Mouse (Mus musculus) heart, embryonic 13.5 days (tissue): ENCODE measurements around the gene Zdhhc22. TPM values are rescaled to one million over a fixed set of nuclear protein-coding genes. Genes with fewer than 3 reads are reported as not detected.
A peak's percentile ranks its signal among the peaks of the same experiment; 100 is the strongest.

ENCODE experiments used
- ATAC-seq: fragments of 200-750 bp; cut with Nextera tagmentation; 2 replicates; pipeline ENCODE4 v1.8.0; 2017; ENCODE audit warnings: moderate TSS enrichment; ENCODE audit not compliant: insufficient number of reproducible peaks, low FRiP score, low TSS enrichment; ENCODE audit errors: extremely low read depth
- H3K27ac ChIP-seq: fragments of 300-500 bp; sonication (generic); replicated peaks from 2 replicates; pipeline ENCODE4 v1.5.1; 2015; ENCODE audit warnings: moderate library complexity, mild to moderate bottlenecking, inconsistent platforms
- H3K27me3 ChIP-seq: fragments of 300-500 bp; sonication (generic); replicated peaks from 2 replicates; pipeline ENCODE4 v1.6.1; 2015; ENCODE audit warnings: mild to moderate bottlenecking, inconsistent platforms
- H3K36me3 ChIP-seq: fragments of 300-500 bp; sonication (generic); 2 replicates; pipeline ENCODE4 v1.6.1; 2015; ENCODE audit warnings: mild to moderate bottlenecking, inconsistent platforms
- H3K4me1 ChIP-seq: fragments of 300-500 bp; sonication (generic); 2 replicates; pipeline ENCODE4 v1.6.1; 2015; ENCODE audit warnings: inconsistent platforms
- H3K4me2 ChIP-seq: fragments of 300-500 bp; sonication (generic); 2 replicates; pipeline ENCODE4 v1.6.1; 2015; ENCODE audit warnings: inconsistent platforms, mild to moderate bottlenecking, moderate library complexity
- H3K4me3 ChIP-seq: fragments of 300-500 bp; sonication (generic); 2 replicates; pipeline ENCODE4 v1.5.1; 2015; ENCODE audit warnings: moderate library complexity, mild to moderate bottlenecking, inconsistent platforms
- H3K9ac ChIP-seq: fragments of 300-500 bp; sonication (generic); 2 replicates; pipeline ENCODE4 v1.6.1; 2015; ENCODE audit warnings: inconsistent platforms, mild to moderate bottlenecking, moderate library complexity
- H3K9me3 ChIP-seq: fragments of 300-500 bp; sonication (generic); 2 replicates; pipeline ENCODE4 v1.6.1; 2016; ENCODE audit warnings: inconsistent platforms
- WGBS: fragments of 180-500 bp; shearing (Covaris S2); methylation state at CpG from one replicate; pipeline ENCODE4 v1.1.7; 2015; ENCODE audit warnings: mixed read lengths; 5-methylcytosine and 5-hydroxymethylcytosine counted together
- polyA plus RNA-seq: library from polyadenylated mRNA; unstranded; fragments of >200 nt; fragmentation: Nextera tagmentation; extraction: Ambion mirVana; gene quantifications from 2 replicates; pipeline ENCODE4 v1.2.1, GENCODE M21; 2015

The Zdhhc22 gene
- polyA plus RNA-seq, 1 experiment from 2014 or later, result 0.04 TPM

- Histone ChIP-seq H3K4me2 (no peak within 1 kb of the TSS), H3K36me3 (no peaks in the 10 kb centered on the region), H3K9me3 (no peaks in the 10 kb centered on the region), H3K4me1 (no peaks in the 10 kb centered on the region; the same call in 1 of the 2 replicates), H3K4me3 (no peak within 1 kb of the TSS), H3K27me3 (peaks cover 45% of the 10 kb centered on the region), H3K27ac (no peak within 1 kb of the TSS), H3K9ac (no peak within 1 kb of the TSS)
- no peak for ATAC-seq
- 74% methylated on average over 6 of the region's 6 CpGs for WGBS
Observed at GRCm38 (mm10) chr12:87021040-87021439, 30.8 kb upstream of the Zdhhc22 start, which contains the start of gene Tmem63c. TSS of gene Tmem63c (plus strand) at chr12:87021340.

GRCm38 (mm10) chr12:87018756-87019155 is 28.5 kb upstream of the Zdhhc22 start:
- no peaks in the 10 kb centered on the region for H3K9me3 ChIP-seq
- H3K27me3 ChIP-seq, result peaks cover 22% of the 10 kb centered on the region
- H3K4me1 ChIP-seq, result no peaks in the 10 kb centered on the region
- H3K36me3 ChIP-seq, result no peaks in the 10 kb centered on the region
- no peak overlapping the region for H3K4me2 ChIP-seq
- no peak overlapping the region for H3K4me3 ChIP-seq
- H3K9ac ChIP-seq, result no peak overlapping the region
- no peak overlapping the region for H3K27ac ChIP-seq
- WGBS, result 81% methylated on average over 2 of the region's 2 CpGs
- no peak for ATAC-seq

- Histone ChIP-seq H3K27me3 (peaks cover 14% of the 10 kb centered on the region), H3K4me1 (no peaks in the 10 kb centered on the region), H3K9ac (no peak overlapping the region), H3K27ac (no peak overlapping the region), H3K9me3 (no peaks in the 10 kb centered on the region), H3K36me3 (no peaks in the 10 kb centered on the region), H3K4me3 (no peak overlapping the region), H3K4me2 (no peak overlapping the region)
- ATAC-seq, result no peak
- 48% methylated on average over 3 of the region's 3 CpGs for WGBS
Observed at GRCm38 (mm10) chr12:87017041-87017440, 26.8 kb upstream of the Zdhhc22 start.

GRCm38 (mm10) chr12:87004596-87004995 is 14.4 kb upstream of the Zdhhc22 start:
- no peak for ATAC-seq
- Histone ChIP-seq H3K27ac (no peak overlapping the region), H3K27me3 (peaks cover 39% of the 10 kb centered on the region), H3K4me3 (no peak overlapping the region), H3K4me1 (peaks cover 9% of the 10 kb centered on the region), H3K36me3 (no peaks in the 10 kb centered on the region), H3K9me3 (no peaks in the 10 kb centered on the region), H3K4me2 (no peak overlapping the region), H3K9ac (no peak overlapping the region)
- 74% methylated on average over 4 of the region's 4 CpGs for WGBS

- Histone ChIP-seq H3K4me2 (no peak overlapping the region), H3K27me3 (peaks cover 31% of the 10 kb centered on the region), H3K9ac (no peak overlapping the region), H3K4me1 (peaks cover 18% of the 10 kb centered on the region), H3K27ac (no peak overlapping the region), H3K36me3 (no peaks in the 10 kb centered on the region), H3K9me3 (no peaks in the 10 kb centered on the region), H3K4me3 (no peak overlapping the region)
- no peak for ATAC-seq
- 37% methylated on average over 3 of the region's 3 CpGs for WGBS
Observed at GRCm38 (mm10) chr12:87003606-87004005, 13.4 kb upstream of the Zdhhc22 start.

GRCm38 (mm10) chr12:87002815-87003214 is 12.6 kb upstream of the Zdhhc22 start:
- Histone ChIP-seq H3K36me3 (no peaks in the 10 kb centered on the region), H3K4me2 (no peak overlapping the region), H3K27ac (no peak overlapping the region), H3K9me3 (no peaks in the 10 kb centered on the region), H3K27me3 (peaks cover 30% of the 10 kb centered on the region), H3K9ac (no peak overlapping the region), H3K4me3 (no peak overlapping the region), H3K4me1 (peaks cover 18% of the 10 kb centered on the region)
- 69% methylated on average over 7 of the region's 7 CpGs for WGBS
- no peak for ATAC-seq

GRCm38 (mm10) chr12:87002209-87002608 is 12.0 kb upstream of the Zdhhc22 start:
- H3K9ac ChIP-seq, result no peak overlapping the region
- WGBS, result 56% methylated on average over 7 of the region's 7 CpGs
- H3K4me3 ChIP-seq, result no peak overlapping the region
- H3K4me2 ChIP-seq, result no peak overlapping the region
- peaks cover 26% of the 10 kb centered on the region for H3K27me3 ChIP-seq
- no peaks in the 10 kb centered on the region for H3K9me3 ChIP-seq
- no peak for ATAC-seq
- no peak overlapping the region for H3K27ac ChIP-seq
- peaks cover 18% of the 10 kb centered on the region for H3K4me1 ChIP-seq
- H3K36me3 ChIP-seq, result no peaks in the 10 kb centered on the region

GRCm38 (mm10) chr12:87000840-87001176 is 10.6 kb upstream of the Zdhhc22 start:
- ATAC-seq, result 0 out of 2 replicates have a peak, but pooled peaks have one; percentile 15
- H3K4me2 ChIP-seq, result no peak overlapping the region
- H3K36me3 ChIP-seq, result no peaks in the 10 kb centered on the region
- peaks cover 20% of the 10 kb centered on the region; the same call in 1 of the 2 replicates for H3K27me3 ChIP-seq
- no peak overlapping the region for H3K27ac ChIP-seq
- peaks cover 18% of the 10 kb centered on the region for H3K4me1 ChIP-seq
- no peak overlapping the region for H3K9ac ChIP-seq
- H3K4me3 ChIP-seq, result no peak overlapping the region
- WGBS, result 40% methylated on average over 6 of the region's 6 CpGs
- peaks cover 2% of the 10 kb centered on the region; the same call in 1 of the 2 replicates for H3K9me3 ChIP-seq

GRCm38 (mm10) chr12:87000151-87000839 is 10.1 kb upstream of the Zdhhc22 start:
- 38% methylated on average over 5 of the region's 5 CpGs for WGBS
- Histone ChIP-seq H3K4me1 (peaks cover 18% of the 10 kb centered on the region), H3K36me3 (no peaks in the 10 kb centered on the region), H3K27ac (0 out of 2 replicates have a peak overlapping the region, but pooled peaks have one; percentile 53), H3K4me2 (peak overlapping the region; percentile 34), H3K9me3 (peaks cover 4% of the 10 kb centered on the region; the same call in 1 of the 2 replicates), H3K9ac (no peak overlapping the region), H3K4me3 (no peak overlapping the region), H3K27me3 (peaks cover 14% of the 10 kb centered on the region; the same call in 1 of the 2 replicates)
- ATAC-seq, result no peak

GRCm38 (mm10) chr12:86999283-86999820 is 9.1 kb upstream of the Zdhhc22 start:
- ATAC-seq, result no peak
- 41% methylated on average over 10 of the region's 10 CpGs for WGBS
- no peaks in the 10 kb centered on the region for H3K36me3 ChIP-seq
- H3K9me3 ChIP-seq, result peaks cover 4% of the 10 kb centered on the region; the same call in 1 of the 2 replicates
- no peak overlapping the region for H3K4me3 ChIP-seq
- no peak overlapping the region for H3K9ac ChIP-seq
- H3K27me3 ChIP-seq, result 0 out of 2 replicates have a peak, but pooled peaks cover 11% of the 10 kb centered on the region
- H3K27ac ChIP-seq, result peak overlapping the region; percentile 53; the same call in 1 of the 2 replicates
- H3K4me1 ChIP-seq, result peaks cover 18% of the 10 kb centered on the region
- no peak overlapping the region for H3K4me2 ChIP-seq

GRCm38 (mm10) chr12:86998699-86999098 is 8.5 kb upstream of the Zdhhc22 start:
- Histone ChIP-seq H3K4me3 (no peak overlapping the region), H3K9me3 (peaks cover 4% of the 10 kb centered on the region; the same call in 1 of the 2 replicates), H3K4me1 (peaks cover 18% of the 10 kb centered on the region), H3K9ac (no peak overlapping the region), H3K27ac (no peak overlapping the region), H3K27me3 (peaks cover 16% of the 10 kb centered on the region), H3K4me2 (no peak overlapping the region), H3K36me3 (no peaks in the 10 kb centered on the region)
- 73% methylated on average over 4 of the region's 4 CpGs for WGBS
- ATAC-seq, result no peak
